Mouse (Mus musculus): ENCODE measurements around the gene Bcap31.

GRCm38 (mm10) chrX:73718271-73718670 lies 2.3 kb upstream of the Bcap31 start:
- no peak for TF ChIP-seq CTCF (IDR thresholded peaks at IDR 0.05; ENCODE audit: control insufficient read depth, insufficient read depth, low read length)
- no peak for TF ChIP-seq POLR2A (IDR thresholded peaks at IDR 0.05; ENCODE audit: borderline replicate concordance, control insufficient read depth, low read depth, low read length)

Measured in bone marrow, adult 2 months (tissue).